9 mouse cellular contexts compared by ENCODE assay signal in the genomic region with DNA sequence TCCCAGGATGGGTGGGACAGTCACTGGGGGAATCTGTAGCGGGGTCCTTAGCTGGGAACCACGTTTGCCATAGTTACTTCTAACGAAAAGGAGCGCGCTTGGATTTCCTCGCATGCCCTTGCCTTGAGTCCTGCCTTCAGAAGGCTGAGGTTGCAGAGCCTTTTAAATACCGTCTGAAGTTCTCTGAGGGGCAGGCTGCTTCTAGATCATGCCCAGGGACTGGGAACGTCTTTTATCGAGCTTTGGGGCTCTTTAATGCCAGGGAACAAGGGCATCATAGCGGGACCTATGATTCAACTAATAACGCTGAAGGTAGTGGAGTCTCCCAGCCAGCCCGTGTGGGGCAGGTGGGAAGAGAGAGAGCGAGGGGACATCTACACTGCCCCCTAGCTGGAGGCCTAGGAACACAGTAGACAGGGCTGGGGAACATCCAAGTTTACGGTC.
DNase-seq lines count a peak whose midpoint lies in the region; ATAC-seq lines count a peak whose summit lies in the region.
"Had no signal": no experiment of that assay in that cellular context is flagged by ENCODE, and none has a peak within 500 bp of the region (broad histone marks: within the 10 kb centered on the region; RNA-seq: fewer than 3 reads in every experiment).

No protein-coding gene starts in this region.

- H3K9ac ChIP-seq in heart, embryonic 16.5 days (ENCODE audit: low read length), result peak overlapping the region; percentile 50; the same call in 1 of the 2 replicates
- peak overlapping the region; percentile 46 for H3K9ac ChIP-seq in midbrain, embryonic 16.5 days (ENCODE audit: low read depth, low read length)

- WGBS in heart, embryonic 16.5 days, result 2% methylated on average over 14 of the region's 14 CpGs
- 2% methylated on average over 14 of the region's 14 CpGs for WGBS in midbrain, embryonic 16.5 days

- H3K4me2 ChIP-seq in heart, embryonic 16.5 days (ENCODE audit: low read depth, low read length), result peak overlapping the region; percentile 65
- peak overlapping the region; percentile 55 for H3K4me2 ChIP-seq in midbrain, embryonic 16.5 days (ENCODE audit: low read length)

- no peaks in the 10 kb centered on the region for H3K36me3 ChIP-seq in heart, embryonic 16.5 days (ENCODE audit: control insufficient read depth, insufficient read depth)
- H3K36me3 ChIP-seq in midbrain, embryonic 16.5 days (ENCODE audit: control insufficient read depth, insufficient read depth, low read length), result no peaks in the 10 kb centered on the region
- H3K36me3 ChIP-seq: G1E had no signal

- H3K27ac ChIP-seq in heart, embryonic 16.5 days (ENCODE audit: low read length), result no peak overlapping the region
- H3K27ac ChIP-seq in midbrain, embryonic 16.5 days (ENCODE audit: low read length), result peak overlapping the region; percentile 34; the same call in 1 of the 2 replicates

- no peaks in the 10 kb centered on the region for H3K4me1 ChIP-seq in heart, embryonic 16.5 days (ENCODE audit: control insufficient read depth, insufficient read depth, low read length)
- H3K4me1 ChIP-seq in midbrain, embryonic 16.5 days (ENCODE audit: control insufficient read depth, insufficient read depth, low read length), result peaks cover 24% of the 10 kb centered on the region

- H3K9me3 ChIP-seq in heart, embryonic 16.5 days (replicated peaks; ENCODE audit: control insufficient read depth, low read length), result no peaks in the 10 kb centered on the region
- H3K9me3 ChIP-seq in midbrain, embryonic 16.5 days (replicated peaks; ENCODE audit: control insufficient read depth, low read length, poor library complexity, severe bottlenecking), result no peaks in the 10 kb centered on the region

- peak overlapping the region; percentile 44 for H3K4me3 ChIP-seq in heart, embryonic 16.5 days (ENCODE audit: low read length)
- peak overlapping the region; percentile 19 for H3K4me3 ChIP-seq in midbrain, embryonic 16.5 days (ENCODE audit: low read depth, low read length)

- peaks cover 2% of the 10 kb centered on the region; the same call in 1 of the 2 replicates for H3K27me3 ChIP-seq in heart, embryonic 16.5 days (ENCODE audit: control insufficient read depth, insufficient read depth, low read length)
- H3K27me3 ChIP-seq in midbrain, embryonic 16.5 days (ENCODE audit: control insufficient read depth, insufficient read depth, low read depth, low read length), result no peaks in the 10 kb centered on the region

- no peak; the same call in 1 of the 2 replicates for ATAC-seq in heart, embryonic 16.5 days (replicated peaks; ENCODE audit: extremely low read depth, insufficient read depth, low FRiP score)
- ATAC-seq in midbrain, embryonic 16.5 days, result no peak
- no peak for ATAC-seq in megakaryocyte-erythroid progenitor cell, adult 5-6 weeks (replicated peaks; ENCODE audit: low FRiP score, low TSS enrichment, poor library complexity, severe bottlenecking)

- DNase-seq in heart, adult 11 months, result peak; percentile 71
- no peak for DNase-seq in heart, adult 8-10 months (ENCODE audit: low spot score)
- peak; percentile 27 to 55 for DNase-seq in cerebellum, postnatal 25 days
- peak; percentile 11 to 55 for DNase-seq in kidney, postnatal 36 days
- DNase-seq in urinary bladder, postnatal 25 days (ENCODE audit: low spot score), result no peak

Comparison
In these comparisons a context has a peak if more than half of its experiments do, and no peak if none do; other contexts are left out.
1. DNase-seq: peak in heart, adult 11 months (single experiment), cerebellum, postnatal 25 days (2 of 2) and kidney, postnatal 36 days (2 of 2); none in heart, adult 8-10 months (single experiment) and urinary bladder, postnatal 25 days (single experiment).